Comparison of ENCODE assay signal across 8 mouse cellular contexts in genomic region chr3:108653710-108654379, GRCm38 (mm10). TPM values are rescaled to one million over a fixed set of nuclear protein-coding genes. Genes with fewer than 3 reads are reported as not detected.
A peak's percentile ranks its signal among the peaks of the same experiment; 100 is the strongest.
DNase-seq lines count a peak whose midpoint lies in the region; ATAC-seq and TF ChIP-seq lines count a peak whose summit lies in the region.

Clcc1 (plus strand) TSS chr3:108653913.

- WGBS in heart, embryonic 11.5 days (ENCODE audit: insufficient replicate concordance): under 1% methylated on average over 57 of the region's 57 CpGs
- under 1% methylated on average over 57 of the region's 57 CpGs for WGBS in kidney, embryonic 16.5 days
- under 1% methylated on average over 57 of the region's 57 CpGs for WGBS in liver, adult 2 months

- TF ChIP-seq POLR2A in brain, embryonic 14.5 days (IDR thresholded peaks at IDR 0.05; ENCODE audit: borderline replicate concordance, extremely low read depth, insufficient read depth, insufficient read length, poor library complexity, severe bottlenecking): peak; percentile 94
- peak; percentile 92 for TF ChIP-seq POLR2A in liver, adult 2 months (IDR thresholded peaks at IDR 0.05; ENCODE audit: extremely low read depth, insufficient read depth, low read length)
- TF ChIP-seq POLR2A in myocyte (IDR thresholded peaks at IDR 0.05; ENCODE audit: insufficient read length, low read depth): peak; percentile 93

- ATAC-seq in heart, embryonic 11.5 days (replicated peaks; ENCODE audit: insufficient number of reproducible peaks, low FRiP score, low TSS enrichment): peak; percentile 97
- ATAC-seq in kidney, embryonic 16.5 days (ENCODE audit: low FRiP score, low TSS enrichment): peak; percentile 98

- no peak for TF ChIP-seq CTCF in C2C12 (IDR thresholded peaks at IDR 0.05; ENCODE audit: control insufficient read depth, insufficient read depth, insufficient read length)
- no peak for TF ChIP-seq CTCF in brain, embryonic 14.5 days (IDR thresholded peaks at IDR 0.05; ENCODE audit: borderline replicate concordance, extremely low read depth, insufficient read depth, insufficient read length)
- TF ChIP-seq CTCF in liver, adult 2 months (IDR thresholded peaks at IDR 0.05; ENCODE audit: low read depth, low read length): no peak

- H3K4me3 ChIP-seq in C2C12 (ENCODE audit: insufficient read depth, poor library complexity, severe bottlenecking) (peak within 1 kb of the TSS; percentile 55), myocyte (peak within 1 kb of the TSS; percentile 41)
- H3K4me3 ChIP-seq in erythroblast, embryonic 14.5 days (replicated peaks): peak within 1 kb of the TSS; percentile 86
- H3K4me3 ChIP-seq in heart, embryonic 11.5 days (ENCODE audit: low read depth, low read length): peak within 1 kb of the TSS; percentile 86
- H3K4me3 ChIP-seq in kidney, embryonic 16.5 days (ENCODE audit: low read length): peak within 1 kb of the TSS; percentile 89
- peak within 1 kb of the TSS; percentile 100 for H3K4me3 ChIP-seq in liver, adult 2 months (ENCODE audit: insufficient read depth, low read depth, low read length)

- peak; percentile 98 for DNase-seq in brain, embryonic 14.5 days (ENCODE audit: low read depth)
- peak; percentile 84 for DNase-seq in liver, adult 2 months (ENCODE audit: extremely low read depth, low read depth, low spot score)
- peak; percentile 94 for DNase-seq in splenic B cell, adult 2 months (ENCODE audit: low read depth, low spot score)

- peak within 1 kb of the TSS; percentile 60 for H3K4me2 ChIP-seq in heart, embryonic 11.5 days
- peak within 1 kb of the TSS; percentile 70 for H3K4me2 ChIP-seq in kidney, embryonic 16.5 days (replicated peaks; ENCODE audit: low read depth, low read length)
- H3K4me2 ChIP-seq in myocyte (ENCODE audit: low read depth): peak within 1 kb of the TSS; percentile 92

- peaks cover 30% of the 10 kb centered on the region for H3K4me1 ChIP-seq in erythroblast, embryonic 14.5 days (ENCODE audit: control insufficient read depth)
- peaks cover 8% of the 10 kb centered on the region for H3K4me1 ChIP-seq in heart, embryonic 11.5 days (ENCODE audit: control insufficient read depth, insufficient read depth, low read length)
- H3K4me1 ChIP-seq in kidney, embryonic 16.5 days (ENCODE audit: insufficient read depth, low read length): peaks cover 16% of the 10 kb centered on the region
- H3K4me1 ChIP-seq in liver, adult 2 months (ENCODE audit: control insufficient read depth, insufficient read depth, low read length): peaks cover 5% of the 10 kb centered on the region; the same call in 1 of the 2 replicates

- no peaks in the 10 kb centered on the region for H3K27me3 ChIP-seq in C2C12 (ENCODE audit: control insufficient read depth, insufficient read depth, insufficient read length)
- no peaks in the 10 kb centered on the region for H3K27me3 ChIP-seq in erythroblast, embryonic 14.5 days (ENCODE audit: control insufficient read depth)
- no peaks in the 10 kb centered on the region for H3K27me3 ChIP-seq in heart, embryonic 11.5 days (ENCODE audit: control insufficient read depth, insufficient read depth, low read length)
- no peaks in the 10 kb centered on the region for H3K27me3 ChIP-seq in kidney, embryonic 16.5 days (ENCODE audit: insufficient read depth, low read length)
- no peaks in the 10 kb centered on the region for H3K27me3 ChIP-seq in liver, adult 2 months (ENCODE audit: control insufficient read depth, insufficient read depth, low read length)
- no peaks in the 10 kb centered on the region for H3K27me3 ChIP-seq in myocyte (ENCODE audit: control insufficient read depth, insufficient read depth, insufficient read length)
- no peaks in the 10 kb centered on the region for H3K27me3 ChIP-seq in splenic B cell, adult 2 months (ENCODE audit: control insufficient read depth, insufficient read depth, low read length, poor library complexity, severe bottlenecking)

- peak within 1 kb of the TSS; percentile 96 for H3K9ac ChIP-seq in heart, embryonic 11.5 days (ENCODE audit: low read depth, low read length)
- peak within 1 kb of the TSS; percentile 94 for H3K9ac ChIP-seq in kidney, embryonic 16.5 days (replicated peaks; ENCODE audit: low read length)
- peak within 1 kb of the TSS; percentile 100 for H3K9ac ChIP-seq in liver, adult 2 months (ENCODE audit: low read depth, low read length)

- H3K79me2 ChIP-seq in C2C12 (ENCODE audit: control insufficient read depth, insufficient read depth) (peaks cover 44% of the 10 kb centered on the region), myocyte (ENCODE audit: control insufficient read depth, insufficient read depth) (peaks cover 17% of the 10 kb centered on the region)
- H3K79me2 ChIP-seq in liver, adult 2 months (ENCODE audit: control insufficient read depth, insufficient read depth, low read length): peaks cover 9% of the 10 kb centered on the region

- peaks cover 13% of the 10 kb centered on the region for H3K79me3 ChIP-seq in C2C12 (ENCODE audit: low read depth)

- H3ac ChIP-seq in C2C12 (ENCODE audit: control insufficient read depth, insufficient read length, low read depth): peak within 1 kb of the TSS; percentile 88
- peak within 1 kb of the TSS; percentile 35 for H3ac ChIP-seq in myocyte (ENCODE audit: control insufficient read depth, insufficient read length)

- no peaks in the 10 kb centered on the region for H3K36me3 ChIP-seq in C2C12 (ENCODE audit: control insufficient read depth, insufficient read depth)
- peaks cover 12% of the 10 kb centered on the region for H3K36me3 ChIP-seq in erythroblast, embryonic 14.5 days (ENCODE audit: control insufficient read depth)
- no peaks in the 10 kb centered on the region for H3K36me3 ChIP-seq in heart, embryonic 11.5 days (ENCODE audit: control insufficient read depth, insufficient read depth, low read length)
- no peaks in the 10 kb centered on the region for H3K36me3 ChIP-seq in kidney, embryonic 16.5 days (ENCODE audit: insufficient read depth, low read length)
- no peaks in the 10 kb centered on the region for H3K36me3 ChIP-seq in liver, adult 2 months (ENCODE audit: control insufficient read depth, insufficient read depth, low read length)
- H3K36me3 ChIP-seq in myocyte (ENCODE audit: control insufficient read depth, insufficient read depth): no peaks in the 10 kb centered on the region
- H3K36me3 ChIP-seq in splenic B cell, adult 2 months (ENCODE audit: control insufficient read depth, insufficient read depth, low read length, poor library complexity, severe bottlenecking): no peaks in the 10 kb centered on the region

- H3K9me3 ChIP-seq in erythroblast, embryonic 14.5 days (ENCODE audit: control insufficient read depth, low read length): no peaks in the 10 kb centered on the region
- H3K9me3 ChIP-seq in heart, embryonic 11.5 days (replicated peaks; ENCODE audit: control insufficient read depth, low read length): no peaks in the 10 kb centered on the region
- H3K9me3 ChIP-seq in kidney, embryonic 16.5 days (ENCODE audit: low read length): no peaks in the 10 kb centered on the region

- 0 out of 2 replicates have a peak within 1 kb of the TSS, but pooled peaks have one; percentile 68 for H3K27ac ChIP-seq in heart, embryonic 11.5 days (ENCODE audit: low read depth, low read length)
- peak within 1 kb of the TSS; percentile 89 for H3K27ac ChIP-seq in kidney, embryonic 16.5 days (ENCODE audit: low read length)
- peak within 1 kb of the TSS; percentile 97 for H3K27ac ChIP-seq in liver, adult 2 months (replicated peaks; ENCODE audit: insufficient read depth, low read depth, low read length)

TF ChIP-seq in C2C12, 6 proteins besides CTCF, POLR2A, EP300 and RAD21:
- peak; percentile 53 for TF ChIP-seq CEBPB (IDR thresholded peaks at IDR 0.05; ENCODE audit: low read depth)
- TF ChIP-seq MAX (IDR thresholded peaks at IDR 0.05): peak; percentile 52
- TF ChIP-seq USF1 (IDR thresholded peaks at IDR 0.05; ENCODE audit: low read depth): no peak
TF ChIP-seq in C2C12: peak in this region for 2.

TF ChIP-seq in myocyte, 11 proteins besides CTCF, POLR2A, EP300 and RAD21:
- TF ChIP-seq TCF3 (IDR thresholded peaks at IDR 0.05; ENCODE audit: insufficient read length, low read depth) (no peak), CEBPB (IDR thresholded peaks at IDR 0.05; ENCODE audit: insufficient read depth, poor library complexity, severe bottlenecking) (peak; percentile 29; the same call in 1 of the 2 replicates), SRF (IDR thresholded peaks at IDR 0.05; ENCODE audit: control insufficient read depth, insufficient read length, low read depth) (peak; percentile 70), E2F4 (IDR thresholded peaks at IDR 0.05; ENCODE audit: insufficient read depth) (peak; percentile 74), REST (IDR thresholded peaks at IDR 0.05; ENCODE audit: insufficient read depth, insufficient read length) (no peak), USF1 (IDR thresholded peaks at IDR 0.05; ENCODE audit: low read depth) (no peak), POLR2AphosphoS2 (IDR thresholded peaks at IDR 0.05; ENCODE audit: insufficient read length, low read depth) (peak; percentile 80), MYOG (IDR thresholded peaks at IDR 0.05; ENCODE audit: control insufficient read depth in 1 of 3, insufficient read depth in 1 of 3, insufficient read length in 2 of 3, low read depth in 2 of 3) (peak in 1 of 3 experiments; percentile 66), TCF12 (IDR thresholded peaks at IDR 0.05; ENCODE audit: insufficient read depth, poor library complexity, severe bottlenecking) (no peak), MAX (IDR thresholded peaks at IDR 0.05; ENCODE audit: low read depth) (no peak), MYOD1 (IDR thresholded peaks at IDR 0.05; ENCODE audit: control insufficient read depth in 1 of 3, insufficient read length in 2 of 3, low read depth in 2 of 3) (peak in 2 of 3 experiments; percentile 42 to 63)
TF ChIP-seq in myocyte: peak in this region for 6.

RNA-seq across cellular contexts. Expression of gene Clcc1, which starts in this region (rescaled TPM):
- polyA plus RNA-seq in C2C12 (2012; fragmentation: generic; extraction: Trizol) (19.8 TPM), myocyte (2012; fragmentation: generic; extraction: Trizol) (21.8 TPM)
- 41.4 and 55.8 TPM in 2 replicates for polyA plus RNA-seq in brain, embryonic 14.5 days (2012; rRNA removed)
- polyA plus RNA-seq in erythroblast, embryonic 14.5 days (2012): 0.74 and 0.84 TPM in 2 replicates
- 50.0 and 50.1 TPM in 2 replicates for polyA plus RNA-seq in heart, embryonic 11.5 days (2014; fragmentation: Nextera tagmentation; extraction: Ambion mirVana)
- polyA plus RNA-seq in kidney, embryonic 16.5 days (2015; fragmentation: Nextera tagmentation; extraction: Ambion mirVana): 63.8 and 63.9 TPM in 2 replicates
- total RNA-seq in liver, adult 2 months (2014; rRNA removed): 83.4 and 96.9 TPM in 2 replicates
- polyA plus RNA-seq in liver, adult 2 months (2012; rRNA removed): 43.9 and 50.2 TPM in 2 replicates

Comparison
In these comparisons a context has a peak if more than half of its experiments do, and no peak if none do; other contexts are left out.
1. Peak in every context shown above with its lines: DNase-seq, ATAC-seq, H3K4me3 ChIP-seq and H3K27ac ChIP-seq.
2. RNA of gene Clcc1 (polyA plus RNA-seq): 63.8 to 63.9 TPM in kidney, embryonic 16.5 days, 50.0 to 50.1 TPM in heart, embryonic 11.5 days, 43.9 to 50.2 TPM in liver, adult 2 months, 41.4 to 55.8 TPM in brain, embryonic 14.5 days, 21.8 TPM in myocyte (single experiment) and 19.8 TPM in C2C12 (single experiment); 0.74 to 0.84 TPM in erythroblast, embryonic 14.5 days; every median in the first group is over 10 times any median in the second.
3. H3K4me3 ChIP-seq: peak in every context shown above with its lines; median percentile 100 in liver, adult 2 months; 89 in kidney, embryonic 16.5 days; 86 in erythroblast, embryonic 14.5 days; 86 in heart, embryonic 11.5 days; 55 in C2C12; 41 in myocyte.